Mouse (Mus musculus) heart, embryonic 13.5 days (tissue): Measurements from ENCODE around the gene Tmed9. TPM values are rescaled to one million over a fixed set of nuclear protein-coding genes. Genes with fewer than 3 reads are reported as not detected.

Source experiments
- polyA plus RNA-seq: library from polyadenylated mRNA; unstranded; fragments of >200 nt; fragmentation: Nextera tagmentation; extraction: Ambion mirVana; gene quantifications from 2 replicates; pipeline ENCODE4 v1.2.1, GENCODE M21; 2015

Tmed9 gene
- polyA plus RNA-seq, 1 experiment from 2014 or later: 102 TPM

Other genes starting within 250 kb of the Tmed9 start
- gene Mxd3, start 243.9 kb upstream of the Tmed9 start, polyA plus RNA-seq: 21.1 and 22.1 TPM in 2 replicates
- gene Lman2, start 210.9 kb upstream of the Tmed9 start, polyA plus RNA-seq: 73.5 and 81.7 TPM in 2 replicates
- 0.32 TPM in 2 replicates for gene Rgs14, start 204.0 kb upstream of the Tmed9 start, polyA plus RNA-seq
- not detected in 2 replicates for gene Slc34a1, start 175.5 kb upstream of the Tmed9 start, polyA plus RNA-seq
- gene Pfn3, start 158.5 kb upstream of the Tmed9 start, polyA plus RNA-seq: not detected in 2 replicates
- gene F12, start 146.9 kb upstream of the Tmed9 start, polyA plus RNA-seq: 0.28 and 2.2 TPM in 2 replicates
- 16.7 and 17.7 TPM in 2 replicates for gene Grk6, start 128.7 kb upstream of the Tmed9 start, polyA plus RNA-seq
- not detected in 2 replicates for gene Prr7, start 109.5 kb upstream of the Tmed9 start, polyA plus RNA-seq
- gene Dbn1, start 85.6 kb upstream of the Tmed9 start, polyA plus RNA-seq: 83.8 and 84.9 TPM in 2 replicates
- gene Pdlim7, start 60.1 kb upstream of the Tmed9 start, polyA plus RNA-seq: 402 and 437 TPM in 2 replicates
- gene Dok3, start 44.4 kb upstream of the Tmed9 start, polyA plus RNA-seq: 1.1 and 1.2 TPM in 2 replicates
- gene Ddx41, start 37.1 kb upstream of the Tmed9 start, polyA plus RNA-seq: 29.6 and 30.6 TPM in 2 replicates
- 19.9 and 23.7 TPM in 2 replicates for gene Fam193b, start 2.6 kb upstream of the Tmed9 start, polyA plus RNA-seq
- 20.6 and 21.2 TPM in 2 replicates for gene B4galt7, start 26.2 kb downstream of the Tmed9 start, polyA plus RNA-seq
- 30.9 and 36.8 TPM in 2 replicates for gene Caml, start 49.3 kb downstream of the Tmed9 start, polyA plus RNA-seq
- 18.7 and 18.8 TPM in 2 replicates for gene Ddx46, start 61.3 kb downstream of the Tmed9 start, polyA plus RNA-seq
- 51.5 and 53.4 TPM in 2 replicates for gene B230219D22Rik, start 119.4 kb downstream of the Tmed9 start, polyA plus RNA-seq
- 57.1 and 66.6 TPM in 2 replicates for gene Txndc15, start 140.9 kb downstream of the Tmed9 start, polyA plus RNA-seq
- gene Pcbd2, start 153.6 kb downstream of the Tmed9 start, polyA plus RNA-seq: 52.2 and 54.9 TPM in 2 replicates
- 0.15 TPM in 2 replicates for gene Catsper3, start 210.8 kb downstream of the Tmed9 start, polyA plus RNA-seq